Mouse (Mus musculus) MN1 (cell line): ENCODE data around the gene Gm15128.
"Not testable (repeated sequence)": the region's sequence is repeated elsewhere in the genome, so short reads cannot be mapped to it uniquely, and the experiment has no call there.

Experiments
- DNase-seq: peaks from one replicate; pipeline ENCODE4 v3.0.0-alpha.2; 2016; ENCODE audit warnings: low spot score

Gm15128 gene

DNA sequence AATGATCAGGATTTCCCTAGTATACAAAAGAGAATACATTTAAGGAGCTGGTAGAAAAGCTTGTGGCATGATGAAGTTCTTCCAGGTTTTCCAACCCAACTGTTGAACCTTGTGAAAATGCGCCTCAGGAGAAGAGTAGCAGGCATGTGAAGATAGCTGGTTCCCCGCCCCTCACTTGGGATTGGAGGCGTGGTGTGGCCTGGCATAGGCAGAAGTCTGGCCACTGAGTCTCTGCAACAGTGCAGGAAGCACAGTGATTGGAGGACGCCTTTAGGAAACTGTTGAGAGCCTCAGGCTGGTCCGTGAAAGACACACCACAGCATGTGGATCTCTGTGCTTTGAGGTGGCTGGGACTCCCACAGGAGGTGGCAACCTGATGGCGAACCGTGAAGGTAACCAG lies at the start of gene Gm15128:
Gm15128 (plus strand) TSS at position 301 of the 400 bp plus-strand sequence.
- DNase-seq, result not testable (repeated sequence)
